Mouse (Mus musculus) layer of hippocampus, postnatal 14 days (tissue): ENCODE measurements around the gene Maats1. TPM values are rescaled to one million over a fixed set of nuclear protein-coding genes. Genes with fewer than 3 reads are reported as not detected.

Source experiments
- total RNA-seq, 2 experiments: library from RNA; stranded (reverse); gene quantifications; 2 replicates each; pipeline ENCODE4 v1.2.3; 2021

Maats1 gene
- total RNA-seq, 2 experiments from 2014 or later: 1.1 to 2.0 TPM

Other genes with a start within 250 kb of the Maats1 start
- not detected for gene Nr1i2, start 47.3 kb downstream of the Maats1 start, total RNA-seq
- 10 to 100 TPM; 94.9 to 97.0 TPM for gene Cox17, start 4.8 kb upstream of the Maats1 start, total RNA-seq
- not detected for gene Gm21987, start 4.9 kb upstream of the Maats1 start, total RNA-seq
- under 1 TPM; 0.43 to 0.44 TPM for gene Popdc2, start 20.1 kb upstream of the Maats1 start, total RNA-seq
- under 1 TPM; 0.60 to 0.76 TPM for gene Pla1a, start 91.0 kb upstream of the Maats1 start, total RNA-seq
- gene Adprh, start 110.6 kb upstream of the Maats1 start, total RNA-seq: 10 to 100 TPM; 58.4 to 62.4 TPM
- under 1 TPM; 0.36 to 0.76 TPM for gene Cd80, start 113.4 kb upstream of the Maats1 start, total RNA-seq
- 10 to 100 TPM; 29.6 to 34.4 TPM for gene Timmdc1, start 180.5 kb upstream of the Maats1 start, total RNA-seq
- gene Poglut1, start 208.1 kb upstream of the Maats1 start, total RNA-seq: 10 to 100 TPM; 42.2 to 44.3 TPM
- 10 to 100 TPM; 24.0 to 25.5 TPM for gene Tmem39a, start 216.6 kb upstream of the Maats1 start, total RNA-seq